Mouse (Mus musculus) C2C12 (cell line): ENCODE measurements around the gene Fcer1g. TPM values are rescaled to one million over a fixed set of nuclear protein-coding genes. Genes with fewer than 3 reads are reported as not detected.

ENCODE experiments used
- H3K27me3 ChIP-seq: one replicate; pipeline ENCODE4 v1.6.1; 2011; ENCODE audit not compliant: control insufficient read depth, insufficient read depth, insufficient read length
- H3K36me3 ChIP-seq: one replicate; pipeline ENCODE4 v1.6.1; 2011; ENCODE audit not compliant: control insufficient read depth, insufficient read depth
- H3K4me3 ChIP-seq: one replicate; pipeline ENCODE4 v1.5.1; 2011; ENCODE audit warnings: mild to moderate bottlenecking, control low read depth; ENCODE audit not compliant: poor library complexity, insufficient read depth, severe bottlenecking
- H3K79me2 ChIP-seq: one replicate; pipeline ENCODE4 v1.6.1; 2011; ENCODE audit not compliant: control insufficient read depth, insufficient read depth
- H3K79me3 ChIP-seq: one replicate; pipeline ENCODE4 v1.6.1; 2011; ENCODE audit warnings: low read depth, control low read depth
- H3ac ChIP-seq: one replicate; pipeline ENCODE3; 2011; ENCODE audit warnings: low read depth; ENCODE audit not compliant: control insufficient read depth, insufficient read length
- CEBPB ChIP-seq: IDR thresholded peaks from one replicate; pipeline ENCODE4 v1.6.1; 2011; ENCODE audit warnings: low read depth, mild to moderate bottlenecking, control low read depth, moderate library complexity
- CTCF ChIP-seq: IDR thresholded peaks from one replicate; pipeline ENCODE4 v1.5.1; 2011; ENCODE audit not compliant: control insufficient read depth, insufficient read depth, insufficient read length
- FOSL1 ChIP-seq: IDR thresholded peaks from one replicate; pipeline ENCODE4 v1.8.0; 2011; ENCODE audit warnings: mild to moderate bottlenecking, low read length; ENCODE audit not compliant: poor library complexity, insufficient read depth, severe bottlenecking
- MAX ChIP-seq: IDR thresholded peaks from one replicate; pipeline ENCODE4 v1.6.1; 2011; ENCODE audit warnings: mild to moderate bottlenecking, control low read depth
- MYOD1 ChIP-seq: IDR thresholded peaks from one replicate; pipeline ENCODE4 v1.6.1; 2011; ENCODE audit warnings: low read depth; ENCODE audit not compliant: control insufficient read depth, insufficient read length
- MYOG ChIP-seq: IDR thresholded peaks from one replicate; pipeline ENCODE4 v1.6.1; 2011; ENCODE audit not compliant: control insufficient read depth, insufficient read length; ENCODE audit errors: extremely low read depth
- USF1 ChIP-seq: IDR thresholded peaks from one replicate; pipeline ENCODE4 v1.6.1; 2011; ENCODE audit warnings: low read depth, mild to moderate bottlenecking, control low read depth, moderate library complexity
- polyA plus RNA-seq: library from polyadenylated mRNA; unstranded; fragments of >200 nt; fragmentation: generic; extraction: Trizol; gene quantifications from one replicate; pipeline ENCODE4 v1.2.1, GENCODE M21; 2012; ENCODE audit warnings: missing spikeins

Gene Fcer1g
- polyA plus RNA-seq, 1 experiment = not detected

GRCm38 (mm10) chr1:171209409-171209808 is 24.8 kb downstream of the Fcer1g start:
- TF ChIP-seq FOSL1 (no peak), CEBPB (no peak), MAX (no peak), MYOG (no peak), CTCF (no peak), MYOD1 (no peak), USF1 (no peak)
- H3K36me3 ChIP-seq = no peaks in the 10 kb centered on the region
- H3K4me3 ChIP-seq = no peak overlapping the region
- H3K79me3 ChIP-seq = no peaks in the 10 kb centered on the region
- no peaks in the 10 kb centered on the region for H3K79me2 ChIP-seq
- H3K27me3 ChIP-seq = no peaks in the 10 kb centered on the region
- no peak overlapping the region for H3ac ChIP-seq

GRCm38 (mm10) chr1:171205704-171206493 is 28.3 kb downstream of the Fcer1g start:
- H3K79me2 ChIP-seq = no peaks in the 10 kb centered on the region
- H3K4me3 ChIP-seq = no peak overlapping the region
- H3K79me3 ChIP-seq = no peaks in the 10 kb centered on the region
- H3K27me3 ChIP-seq = no peaks in the 10 kb centered on the region
- H3K36me3 ChIP-seq = no peaks in the 10 kb centered on the region
- TF ChIP-seq USF1 = no peak
- no peak for TF ChIP-seq CEBPB
- TF ChIP-seq MAX = no peak
- TF ChIP-seq FOSL1 = no peak
- TF ChIP-seq MYOG = no peak
- TF ChIP-seq MYOD1 = no peak
- no peak for TF ChIP-seq CTCF
- H3ac ChIP-seq = no peak overlapping the region

DNA sequence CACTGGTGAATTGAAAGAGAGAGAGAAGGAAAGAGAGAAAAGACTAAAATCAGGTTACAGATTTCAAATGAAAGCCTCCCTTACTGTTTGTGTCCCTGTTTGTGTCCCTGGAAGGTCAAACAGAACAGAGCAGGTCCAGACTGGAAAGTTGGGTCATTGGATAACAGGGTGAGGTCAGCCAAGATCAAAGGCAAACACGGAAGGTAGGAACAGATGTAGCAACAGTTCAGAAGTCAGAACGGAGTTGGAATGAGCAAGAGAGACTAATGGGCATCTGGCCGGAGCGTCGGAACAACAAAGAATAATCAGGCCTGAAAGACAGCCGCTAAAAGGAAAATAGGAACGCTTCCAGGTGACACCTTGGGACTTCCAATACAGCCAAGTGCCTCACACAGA is 29.9 kb downstream of the Fcer1g start:
- H3K36me3 ChIP-seq = no peaks in the 10 kb centered on the region
- H3K79me2 ChIP-seq = no peaks in the 10 kb centered on the region
- TF ChIP-seq MYOG (no peak), MAX (no peak), CTCF (no peak), MYOD1 (no peak), USF1 (no peak), FOSL1 (no peak), CEBPB (no peak)
- H3ac ChIP-seq = no peak overlapping the region
- no peak overlapping the region for H3K4me3 ChIP-seq
- no peaks in the 10 kb centered on the region for H3K79me3 ChIP-seq
- no peaks in the 10 kb centered on the region for H3K27me3 ChIP-seq

DNA sequence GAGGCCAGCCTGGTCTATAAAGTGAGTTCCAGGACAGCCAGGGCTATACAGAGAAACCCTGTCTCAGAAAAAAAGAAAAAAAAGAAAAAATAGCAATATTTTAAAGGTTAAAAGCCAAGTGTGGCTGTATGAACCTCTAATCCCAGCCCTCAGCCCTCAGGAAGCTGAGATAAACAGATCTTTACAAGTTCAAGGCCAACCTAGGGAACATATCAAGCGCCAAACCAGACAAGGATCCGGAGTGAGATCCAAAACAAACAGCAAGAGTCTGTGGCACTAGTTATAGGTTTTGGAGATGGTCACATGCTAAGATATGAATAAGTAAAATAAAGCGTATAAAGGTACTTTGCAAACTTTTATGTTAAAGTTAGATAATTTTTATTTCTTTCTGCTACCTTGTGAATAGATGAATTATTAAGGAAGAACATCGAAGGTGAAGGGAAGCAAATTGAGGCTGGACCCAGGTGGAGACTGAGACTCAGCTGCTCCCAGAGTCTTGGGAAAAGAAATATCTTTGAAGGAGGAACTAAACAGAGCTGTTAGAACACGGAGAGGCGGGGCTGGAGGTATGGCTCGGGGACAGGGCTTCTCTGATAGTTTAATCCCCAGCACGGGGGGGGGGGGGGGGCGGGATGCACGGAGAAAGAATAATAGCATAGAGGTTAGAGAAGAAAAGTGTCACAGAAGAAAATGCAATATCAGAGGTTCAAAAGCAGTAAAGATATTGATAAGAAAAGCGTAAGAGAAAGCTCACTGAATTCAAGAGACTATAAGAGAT is 30.5 kb downstream of the Fcer1g start:
- H3ac ChIP-seq = no peak overlapping the region
- H3K79me2 ChIP-seq = no peaks in the 10 kb centered on the region
- H3K36me3 ChIP-seq = no peaks in the 10 kb centered on the region
- no peak for TF ChIP-seq MAX
- H3K27me3 ChIP-seq = no peaks in the 10 kb centered on the region
- H3K79me3 ChIP-seq = no peaks in the 10 kb centered on the region
- no peak overlapping the region for H3K4me3 ChIP-seq

DNA sequence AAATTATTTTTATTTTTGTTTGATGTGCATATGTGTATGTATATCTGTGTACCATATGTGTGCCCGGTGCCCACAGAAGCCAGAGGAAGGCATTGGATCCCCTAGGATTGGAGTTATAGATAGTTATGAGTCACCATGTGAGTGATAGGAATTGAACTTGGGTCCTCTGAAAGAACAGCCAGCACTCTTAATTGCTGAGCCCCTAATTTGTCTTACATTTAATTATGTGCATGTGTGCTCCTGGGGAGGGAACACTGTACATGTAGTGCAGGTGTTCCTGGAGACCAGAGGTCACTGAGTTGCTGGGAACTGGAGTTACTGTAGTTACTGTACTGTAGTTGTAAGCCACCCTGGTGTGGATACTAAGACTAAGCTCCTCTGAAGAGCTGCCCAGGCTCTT is 33.4 kb downstream of the Fcer1g start:
- Histone ChIP-seq H3K36me3 (no peaks in the 10 kb centered on the region), H3K27me3 (no peaks in the 10 kb centered on the region), H3K79me2 (no peaks in the 10 kb centered on the region), H3K79me3 (no peaks in the 10 kb centered on the region), H3ac (no peak overlapping the region), H3K4me3 (no peak overlapping the region)
- TF ChIP-seq MAX = no peak
- no peak for TF ChIP-seq FOSL1
- no peak for TF ChIP-seq USF1
- TF ChIP-seq MYOG = no peak
- TF ChIP-seq CEBPB = no peak
- no peak for TF ChIP-seq CTCF
- no peak for TF ChIP-seq MYOD1

DNA sequence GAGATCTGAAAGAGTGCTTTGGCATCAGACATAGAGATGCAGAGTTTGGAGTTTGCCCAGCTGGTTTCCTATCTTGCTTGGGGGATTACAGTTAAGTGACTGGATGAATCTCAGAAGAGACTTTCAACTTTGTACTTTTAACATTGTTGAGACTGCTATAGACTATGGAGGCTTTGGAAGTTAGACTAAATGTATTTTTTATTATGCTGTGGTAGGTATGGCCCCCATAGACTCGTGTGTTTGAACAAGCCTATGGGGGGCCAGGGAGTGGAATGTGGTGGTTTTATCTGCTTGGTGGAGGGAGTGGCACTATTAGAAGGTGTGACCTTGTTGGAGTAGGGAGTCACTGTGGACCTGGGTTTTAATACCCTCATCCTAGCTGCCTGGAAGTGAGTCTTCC is 34.6 kb downstream of the Fcer1g start:
- Histone ChIP-seq H3K27me3 (no peaks in the 10 kb centered on the region), H3ac (no peak overlapping the region), H3K36me3 (no peaks in the 10 kb centered on the region), H3K4me3 (no peak overlapping the region), H3K79me3 (no peaks in the 10 kb centered on the region), H3K79me2 (no peaks in the 10 kb centered on the region)
- TF ChIP-seq MAX (no peak), CTCF (no peak), FOSL1 (no peak), MYOG (no peak), USF1 (no peak), CEBPB (no peak), MYOD1 (no peak)
